Mouse (Mus musculus) layer of hippocampus, adult 8-10 months (tissue): ENCODE results near the gene Gm9803. TPM values are rescaled to one million over a fixed set of nuclear protein-coding genes. Genes with fewer than 3 reads are reported as not detected.
"Not testable (repeated sequence)": the region's sequence is repeated elsewhere in the genome, so short reads cannot be mapped to it uniquely, and the experiment has no call there.

Experiments used
- DNase-seq, 2 experiments: peaks; one replicate each; pipeline ENCODE4 v3.0.0; 2022; ENCODE audit warnings: low spot score in 2 of 2
- total RNA-seq, 4 experiments: library from RNA; stranded (reverse); gene quantifications; 2 replicates each; pipeline ENCODE4 v1.2.4; 2022

Gm9803 gene
- total RNA-seq, result 10 to 100 TPM in 2 of 4 experiments, 1 to 10 TPM in 2; 6.6 to 17.1 (median 11.8) TPM

- not testable (repeated sequence) for DNase-seq
These were observed at the start of gene Gm9803 for GRCm38 (mm10) chr10:43523931-43524330. TSS of gene Gm9803 (plus strand) at chr10:43524084.

DNA sequence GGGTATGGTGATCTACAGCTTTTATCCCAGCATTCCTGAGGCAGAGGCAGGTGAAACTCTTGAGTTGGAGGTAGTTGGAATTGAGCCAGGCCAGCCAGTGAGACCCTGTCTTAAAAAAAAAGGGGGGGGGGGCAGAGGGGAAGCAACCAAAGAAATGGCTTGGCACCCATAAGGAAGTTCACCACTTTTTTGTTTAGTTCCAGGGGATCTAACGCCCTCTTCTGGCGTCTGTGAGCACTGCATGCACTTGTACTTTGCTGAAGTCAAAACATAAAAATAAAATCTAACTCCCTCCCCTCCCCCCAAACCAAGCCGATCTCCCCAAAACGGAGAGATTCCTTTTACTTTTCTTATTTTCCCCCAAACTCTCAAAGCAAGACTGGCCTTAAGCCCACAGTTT, 48.5 kb upstream of the Gm9803 start:
- peak in 1 of 2 experiments; percentile 43 for DNase-seq

- no peak for DNase-seq
These were observed 46.4 kb upstream of the Gm9803 start for GRCm38 (mm10) chr10:43477459-43477858.

DNA sequence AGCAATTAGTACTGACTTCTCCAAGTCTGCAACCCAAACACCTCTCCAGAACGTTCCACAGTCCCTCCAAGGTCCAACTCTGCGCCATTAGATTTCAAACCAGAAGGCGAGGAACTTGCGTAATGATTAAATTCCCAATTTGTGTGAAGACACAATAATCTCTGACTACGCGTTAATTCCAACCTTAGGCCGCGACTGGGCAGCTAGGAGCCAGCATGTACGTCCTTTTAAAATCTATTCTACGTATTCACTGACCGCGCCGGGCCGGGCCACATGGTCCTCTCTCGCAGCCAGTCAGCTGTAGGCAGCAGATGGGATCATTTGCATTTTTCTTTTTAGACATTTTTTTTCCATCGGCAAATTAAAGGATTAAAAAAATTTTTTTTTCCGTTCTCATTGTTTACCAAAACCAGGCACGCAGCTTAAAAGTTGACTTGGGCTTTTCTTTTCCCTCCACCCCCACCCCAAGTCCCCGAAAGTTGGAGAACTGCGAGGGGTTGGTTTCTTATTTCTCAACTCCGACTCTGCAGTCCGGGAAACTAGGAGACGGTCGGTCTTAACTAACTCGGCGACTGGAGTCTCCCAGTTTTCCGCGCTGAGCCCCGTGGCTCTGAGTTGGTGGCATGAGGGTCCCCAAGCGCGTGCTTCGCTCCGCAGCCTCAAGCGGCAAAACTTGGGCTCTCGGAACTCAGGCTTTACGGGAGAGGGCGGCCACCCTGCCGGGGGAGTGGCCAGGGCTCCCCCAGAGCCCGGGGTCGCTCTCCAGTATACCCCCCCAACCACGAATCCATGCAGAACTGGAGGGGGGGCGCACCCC, 45.8 kb upstream of the Gm9803 start:
- peak; percentile 29 to 50 for DNase-seq

- peak; percentile 38 to 47 for DNase-seq
These were observed 45.0 kb upstream of the Gm9803 start, which contains the start of gene Bend3 for GRCm38 (mm10) chr10:43478751-43479435. TSS of gene Bend3 (plus strand) at chr10:43478831.

DNA sequence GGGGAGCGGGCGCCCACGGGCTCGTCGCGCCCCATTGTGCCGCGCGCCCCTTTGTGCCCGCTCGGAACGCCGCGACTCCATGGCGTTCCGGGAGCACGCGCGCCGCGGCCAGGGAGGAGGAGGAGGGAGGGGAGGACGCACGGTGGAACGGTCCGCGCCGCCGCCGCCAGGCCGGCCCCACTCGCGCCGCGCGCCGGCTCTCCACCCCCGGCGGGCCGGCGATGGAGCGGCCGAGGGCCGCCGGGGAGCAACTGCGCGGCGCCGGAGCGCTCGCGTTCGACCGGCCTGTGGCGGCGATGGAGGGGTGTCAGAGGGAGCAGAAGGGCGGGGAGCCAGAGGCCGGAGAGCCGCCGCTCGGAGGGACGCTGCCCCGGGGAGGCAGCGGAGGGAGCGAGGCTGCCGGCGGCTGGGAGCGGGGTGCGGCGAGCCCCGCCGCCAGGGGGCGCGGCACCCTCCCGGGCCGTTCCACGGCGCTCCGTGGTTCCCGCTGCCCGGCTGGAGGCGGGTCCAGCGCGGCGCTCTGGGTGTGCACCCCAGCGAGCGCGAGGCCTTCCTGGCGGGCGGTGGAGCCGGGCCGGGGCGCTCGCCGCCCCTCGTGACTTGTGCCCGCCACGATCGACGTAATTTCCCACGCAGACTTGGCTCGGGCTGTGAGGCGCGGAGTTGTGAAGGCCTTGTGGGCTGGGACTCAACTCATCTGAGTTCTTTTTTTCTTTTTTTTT, 44.3 kb upstream of the Gm9803 start:
- DNase-seq, result peak; percentile 51 to 75

- DNase-seq, result no peak
These were observed 43.5 kb upstream of the Gm9803 start for GRCm38 (mm10) chr10:43480227-43480849.

DNA sequence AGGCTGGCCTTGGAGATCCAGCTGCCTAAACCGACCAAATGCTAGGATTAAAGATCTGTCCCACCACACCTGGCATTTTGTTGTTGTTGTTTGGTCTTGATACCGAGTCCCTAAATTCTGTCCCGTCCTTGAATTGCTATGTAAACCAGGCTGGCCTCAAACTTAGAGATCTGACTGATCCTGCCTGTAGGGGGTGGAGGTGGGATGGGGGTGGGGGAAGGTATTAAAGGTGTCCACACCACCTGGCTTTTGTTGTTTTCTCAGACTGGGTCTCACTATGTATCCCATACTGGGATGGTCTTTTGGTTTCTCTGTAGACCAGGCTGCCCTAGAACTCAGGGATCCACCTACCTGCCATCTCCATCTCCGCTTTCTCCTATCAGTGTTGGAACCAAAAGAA, 42.7 kb upstream of the Gm9803 start:
- no peak for DNase-seq

- DNase-seq, result no peak
These were observed 41.9 kb upstream of the Gm9803 start for GRCm38 (mm10) chr10:43482021-43482420.

GRCm38 (mm10) chr10:43483426-43483995, 40.4 kb upstream of the Gm9803 start:
- no peak for DNase-seq

GRCm38 (mm10) chr10:43485751-43486268, 38.1 kb upstream of the Gm9803 start:
- no peak for DNase-seq

- DNase-seq, result no peak
These were observed 36.4 kb upstream of the Gm9803 start for GRCm38 (mm10) chr10:43487441-43488010.

DNA sequence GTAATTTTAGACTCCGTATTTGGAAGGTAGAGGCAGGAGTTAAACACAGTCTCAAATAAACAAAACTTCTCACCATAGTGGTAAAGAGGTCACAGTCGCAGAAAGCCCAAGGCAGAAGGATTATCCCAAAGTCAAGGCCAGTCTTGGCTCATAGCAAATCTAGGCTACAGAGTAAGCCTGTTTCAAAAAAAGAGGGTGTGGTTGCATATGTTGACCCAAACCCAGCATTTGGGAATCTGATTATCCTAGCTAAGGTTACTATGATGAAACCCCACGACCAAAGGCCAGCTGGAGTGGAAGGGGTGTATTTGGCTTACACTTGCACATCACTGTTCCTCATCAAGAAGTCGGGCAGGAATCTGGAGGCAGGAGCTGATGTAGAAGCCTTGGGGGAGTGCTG, 35.6 kb upstream of the Gm9803 start:
- DNase-seq, result no peak

DNA sequence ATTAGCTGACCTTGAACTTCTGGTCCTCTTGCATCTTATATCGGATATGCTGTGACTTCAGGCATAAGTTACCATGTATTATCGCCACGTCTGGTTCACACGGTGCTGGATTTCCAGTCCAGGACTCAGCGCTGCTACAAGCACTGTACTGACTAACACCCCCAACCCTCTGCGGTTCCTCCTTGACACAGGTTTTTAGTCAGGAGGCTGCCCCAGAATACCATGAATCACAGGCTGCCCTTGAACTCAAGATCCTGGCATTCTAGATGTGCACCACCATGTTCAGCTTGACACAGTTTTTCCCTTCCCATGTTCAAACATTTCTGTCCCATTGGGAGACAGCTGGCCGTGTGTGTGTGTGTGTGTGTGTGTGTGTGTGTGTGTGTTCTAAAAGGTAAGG, 34.7 kb upstream of the Gm9803 start:
- no peak for DNase-seq

GRCm38 (mm10) chr10:43489550-43489949, 34.3 kb upstream of the Gm9803 start:
- no peak for DNase-seq

DNA sequence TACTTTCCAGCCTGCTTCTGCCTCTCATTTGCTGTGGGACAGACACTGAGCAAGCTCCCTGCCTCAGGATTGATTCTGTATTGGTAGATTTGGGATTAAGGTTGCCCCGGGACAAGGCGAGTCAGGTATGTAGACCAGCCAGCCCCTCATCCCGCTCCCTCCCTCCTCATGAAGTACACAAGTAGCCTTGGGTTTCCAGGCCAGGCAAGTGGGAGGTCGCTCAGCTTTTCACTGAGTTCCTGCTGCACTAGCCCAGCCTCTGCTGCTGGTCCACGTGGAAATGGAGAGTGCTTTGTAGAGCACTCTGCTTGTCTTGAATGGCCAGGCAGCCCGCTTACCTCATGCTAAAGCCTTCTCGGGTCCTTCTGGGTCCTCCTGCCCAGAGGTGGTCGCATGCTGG, 33.9 kb upstream of the Gm9803 start:
- DNase-seq, result no peak

DNA sequence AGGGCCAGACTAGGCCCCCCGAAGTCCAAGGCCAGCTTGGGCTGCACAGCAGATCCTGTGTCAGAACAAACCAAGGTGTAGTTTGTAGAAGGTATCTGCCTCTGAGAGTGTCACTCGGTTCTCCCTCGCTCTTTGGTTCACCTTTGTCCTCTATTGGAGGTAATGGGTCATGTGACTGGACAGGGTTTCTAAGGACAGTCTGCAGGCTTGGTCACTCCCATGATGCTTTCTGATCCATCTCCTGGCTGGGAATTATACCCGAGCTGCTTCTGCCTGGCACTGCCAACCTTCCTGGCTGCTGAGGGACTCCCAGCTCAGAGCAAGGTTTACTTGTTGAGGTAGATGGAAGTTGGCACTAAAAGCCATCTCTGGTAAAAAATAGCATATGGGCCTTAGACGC, 33.0 kb upstream of the Gm9803 start:
- DNase-seq, result no peak

GRCm38 (mm10) chr10:43502599-43502998, 21.3 kb upstream of the Gm9803 start:
- no peak for DNase-seq

DNA sequence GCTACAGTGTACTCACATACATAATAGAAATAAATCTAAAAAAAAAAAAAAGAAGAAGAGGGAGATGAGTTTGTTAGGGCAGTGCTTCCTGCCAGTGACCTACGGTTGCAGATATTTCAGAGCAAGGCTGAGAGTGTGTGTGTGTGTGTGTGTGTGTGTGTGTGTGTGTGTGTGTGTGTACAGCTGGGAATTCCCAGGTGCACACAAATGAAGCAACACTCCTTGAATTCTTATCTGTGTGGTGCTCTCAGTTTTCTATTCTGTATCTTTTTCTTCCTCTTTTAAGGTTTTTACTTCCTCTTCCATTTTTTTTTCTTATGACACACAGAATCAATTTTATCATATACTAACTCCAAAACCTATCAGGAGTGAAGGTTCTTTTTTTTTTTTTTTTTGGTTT, 19.6 kb upstream of the Gm9803 start:
- DNase-seq, result no peak

DNA sequence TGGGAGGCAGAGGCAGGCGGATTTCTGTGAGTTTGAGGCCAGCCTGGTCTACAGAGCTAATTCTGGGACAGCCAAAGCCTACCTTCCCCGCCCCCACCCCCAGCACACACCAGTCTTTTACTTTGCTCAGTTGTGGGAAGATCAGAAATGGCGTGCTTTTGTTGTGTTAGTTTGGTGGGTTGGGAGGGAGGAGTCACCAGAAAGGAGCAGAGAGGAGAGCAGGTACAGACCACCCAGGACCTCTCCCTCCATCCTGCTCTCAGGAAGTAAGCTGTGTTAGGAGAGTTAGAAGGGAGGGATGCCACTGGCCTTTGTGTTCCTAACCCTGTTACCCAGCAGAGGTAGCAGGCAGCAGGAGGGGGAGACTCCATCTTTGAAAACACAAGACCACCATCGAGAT, 16.8 kb upstream of the Gm9803 start:
- no peak for DNase-seq

GRCm38 (mm10) chr10:43509228-43509627, 14.7 kb upstream of the Gm9803 start:
- no peak for DNase-seq
